Mouse (Mus musculus): ENCODE results near the gene Uqcrc2.

The Uqcrc2 gene

GRCm38 (mm10) chr7:120690634-120691033 lies 55.7 kb downstream of the Uqcrc2 start:
- DNase-seq (ENCODE audit: low spot score), result no peak

- DNase-seq (ENCODE audit: low spot score), result no peak
Measured at GRCm38 (mm10) chr7:120693831-120694375, 58.9 kb downstream of the Uqcrc2 start.

GRCm38 (mm10) chr7:120695196-120695595 lies 60.2 kb downstream of the Uqcrc2 start:
- no peak for DNase-seq (ENCODE audit: low spot score)

GRCm38 (mm10) chr7:120695641-120696040 lies 60.7 kb downstream of the Uqcrc2 start:
- no peak for DNase-seq (ENCODE audit: low spot score)

DNA sequence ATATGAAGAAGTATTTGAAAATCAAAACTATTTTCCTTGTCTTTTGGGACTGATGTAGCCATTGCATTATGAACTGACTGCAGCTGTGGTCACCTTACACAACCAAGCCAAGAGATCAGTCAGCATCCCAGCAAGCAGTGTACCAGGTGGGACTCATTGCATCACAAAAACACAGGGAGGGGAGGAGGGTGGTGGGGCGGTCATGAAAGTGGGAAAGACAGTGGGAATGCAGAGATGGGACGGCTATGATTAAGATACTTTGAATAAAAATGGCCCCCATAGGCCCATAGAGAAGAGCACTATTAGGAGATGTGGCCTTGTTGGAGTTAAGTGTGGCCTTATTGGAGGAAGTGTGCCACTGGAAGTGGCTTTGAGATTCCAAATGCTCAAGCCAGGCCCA lies 61.4 kb downstream of the Uqcrc2 start:
- DNase-seq (ENCODE audit: low spot score), result no peak

DNA sequence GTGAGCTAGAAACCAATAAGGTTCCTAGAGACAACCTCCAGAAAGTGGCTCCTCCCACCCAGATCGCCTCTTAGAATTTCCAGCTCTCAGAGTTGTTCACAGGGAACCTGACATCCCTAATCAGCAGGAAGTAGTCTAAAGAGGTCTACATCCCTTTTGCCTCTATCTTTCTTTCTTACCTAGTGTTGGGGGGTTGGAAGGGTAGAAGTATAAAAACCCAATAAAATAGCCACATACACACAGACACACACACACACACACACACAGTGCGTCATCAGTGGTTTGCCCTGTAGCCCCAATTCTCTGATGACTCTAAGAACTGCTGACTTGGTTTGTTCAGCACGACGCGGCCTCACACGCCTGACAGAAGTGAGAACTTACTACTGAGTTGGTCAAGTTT lies 64.6 kb downstream of the Uqcrc2 start:
- DNase-seq (ENCODE audit: low spot score), result no peak

- DNase-seq (ENCODE audit: low spot score), result no peak
Measured at GRCm38 (mm10) chr7:120703888-120704287, 68.9 kb downstream of the Uqcrc2 start.
